Mouse (Mus musculus): ENCODE results near the gene Eya3. TPM values are rescaled to one million over a fixed set of nuclear protein-coding genes. Genes with fewer than 3 reads are reported as not detected.

Gene Eya3
- polyA plus RNA-seq, 1 experiment: 22.5 TPM

DNA sequence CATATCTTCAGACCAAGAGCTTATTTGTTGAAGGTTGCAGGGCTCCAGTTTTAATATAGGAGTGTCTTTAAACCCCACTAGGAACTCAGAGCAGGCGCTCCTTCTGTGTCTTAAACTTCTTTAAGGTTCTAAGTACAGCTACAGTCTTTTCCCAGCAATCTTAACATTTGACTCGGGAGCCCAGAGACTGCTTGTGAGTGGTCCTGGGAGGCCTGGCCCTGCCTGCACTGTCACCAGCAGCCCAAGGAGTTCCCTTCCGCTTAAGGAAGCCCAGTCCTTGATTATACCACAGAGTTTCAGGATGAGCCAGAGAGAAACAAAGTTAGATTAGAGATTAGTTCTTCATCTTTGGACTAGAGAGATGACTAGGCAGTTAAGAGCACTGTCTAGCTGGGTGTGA is 54.6 kb downstream of the Eya3 start:
- no peak for TF ChIP-seq CTCF (IDR thresholded peaks at IDR 0.05; ENCODE audit: control insufficient read depth, insufficient read depth, low read length)
- Histone ChIP-seq H3K27ac (ENCODE audit: control insufficient read depth, insufficient read depth, low read depth, low read length, poor library complexity) (no peak overlapping the region), H3K4me1 (ENCODE audit: control insufficient read depth, insufficient read depth, low read length) (no peaks in the 10 kb centered on the region), H3K4me3 (replicated peaks; ENCODE audit: control insufficient read depth, low read depth, low read length) (no peak overlapping the region)
- 87% methylated on average over 3 of the region's 3 CpGs for WGBS

- Histone ChIP-seq H3K4me3 (replicated peaks; ENCODE audit: control insufficient read depth, low read depth, low read length) (no peak overlapping the region), H3K27ac (ENCODE audit: control insufficient read depth, insufficient read depth, low read depth, low read length, poor library complexity) (no peak overlapping the region), H3K4me1 (ENCODE audit: control insufficient read depth, insufficient read depth, low read length) (no peaks in the 10 kb centered on the region)
- WGBS: 96% methylated on average over 5 of the region's 5 CpGs
- TF ChIP-seq POLR2A (IDR thresholded peaks at IDR 0.05; ENCODE audit: borderline replicate concordance, control insufficient read depth, low read depth, low read length) (no peak), CTCF (IDR thresholded peaks at IDR 0.05; ENCODE audit: control insufficient read depth, insufficient read depth, low read length) (no peak)
These were observed 63.3 kb downstream of the Eya3 start for GRCm38 (mm10) chr4:132702076-132702475.

- WGBS: 87% methylated on average over 8 of the region's 8 CpGs
- Histone ChIP-seq H3K4me3 (replicated peaks; ENCODE audit: control insufficient read depth, low read depth, low read length) (no peak overlapping the region), H3K27ac (ENCODE audit: control insufficient read depth, insufficient read depth, low read depth, low read length, poor library complexity) (no peak overlapping the region), H3K4me1 (ENCODE audit: control insufficient read depth, insufficient read depth, low read length) (no peaks in the 10 kb centered on the region)
- TF ChIP-seq POLR2A (IDR thresholded peaks at IDR 0.05; ENCODE audit: borderline replicate concordance, control insufficient read depth, low read depth, low read length) (no peak), CTCF (IDR thresholded peaks at IDR 0.05; ENCODE audit: control insufficient read depth, insufficient read depth, low read length) (no peak)
These were observed 68.1 kb downstream of the Eya3 start for GRCm38 (mm10) chr4:132706885-132707284.

GRCm38 (mm10) chr4:132713181-132713580 is 74.4 kb downstream of the Eya3 start:
- no peak for TF ChIP-seq POLR2A (IDR thresholded peaks at IDR 0.05; ENCODE audit: borderline replicate concordance, control insufficient read depth, low read depth, low read length)
- TF ChIP-seq CTCF (IDR thresholded peaks at IDR 0.05; ENCODE audit: control insufficient read depth, insufficient read depth, low read length): no peak
- H3K4me1 ChIP-seq (ENCODE audit: control insufficient read depth, insufficient read depth, low read length): no peaks in the 10 kb centered on the region
- no peak overlapping the region for H3K4me3 ChIP-seq (replicated peaks; ENCODE audit: control insufficient read depth, low read depth, low read length)
- WGBS: 91% methylated on average over 7 of the region's 7 CpGs
- H3K27ac ChIP-seq (ENCODE audit: control insufficient read depth, insufficient read depth, low read depth, low read length, poor library complexity): no peak overlapping the region

- no peak for TF ChIP-seq POLR2A (IDR thresholded peaks at IDR 0.05; ENCODE audit: borderline replicate concordance, control insufficient read depth, low read depth, low read length)
- Histone ChIP-seq H3K27ac (ENCODE audit: control insufficient read depth, insufficient read depth, low read depth, low read length, poor library complexity) (no peak overlapping the region), H3K4me3 (replicated peaks; ENCODE audit: control insufficient read depth, low read depth, low read length) (no peak overlapping the region), H3K4me1 (ENCODE audit: control insufficient read depth, insufficient read depth, low read length) (no peaks in the 10 kb centered on the region)
- 98% methylated on average over 1 of the region's 1 CpGs for WGBS
These were observed 79.5 kb downstream of the Eya3 start for GRCm38 (mm10) chr4:132718251-132718650.

- Histone ChIP-seq H3K4me3 (replicated peaks; ENCODE audit: control insufficient read depth, low read depth, low read length) (peak overlapping the region; percentile 38), H3K27ac (ENCODE audit: control insufficient read depth, insufficient read depth, low read depth, low read length, poor library complexity) (peak overlapping the region; percentile 61), H3K4me1 (ENCODE audit: control insufficient read depth, insufficient read depth, low read length) (peaks cover 3% of the 10 kb centered on the region)
- no peak for TF ChIP-seq POLR2A (IDR thresholded peaks at IDR 0.05; ENCODE audit: borderline replicate concordance, control insufficient read depth, low read depth, low read length)
- no peak for TF ChIP-seq CTCF (IDR thresholded peaks at IDR 0.05; ENCODE audit: control insufficient read depth, insufficient read depth, low read length)
- WGBS: 36% methylated on average over 8 of the region's 8 CpGs
These were observed 89.4 kb downstream of the Eya3 start for GRCm38 (mm10) chr4:132728233-132728632.

DNA sequence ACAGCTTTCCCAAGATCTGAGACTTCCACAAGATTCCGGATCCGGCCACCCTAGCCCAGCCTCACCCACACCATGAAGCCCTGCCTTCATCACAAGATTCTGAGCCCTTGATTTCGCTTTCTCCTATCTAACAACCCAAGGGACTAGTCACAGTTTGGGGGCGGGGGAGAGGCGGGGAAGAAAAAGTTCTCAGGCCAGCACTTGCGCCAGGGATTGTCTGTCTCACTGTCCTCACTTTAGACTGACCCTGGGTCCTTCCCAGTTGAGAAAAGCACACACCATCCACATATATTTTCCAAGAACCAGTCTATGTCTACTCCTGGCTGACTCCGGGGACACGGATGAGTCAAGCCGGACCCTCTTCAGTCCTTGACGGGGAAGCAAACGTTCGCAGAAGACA is 92.8 kb downstream of the Eya3 start:
- Histone ChIP-seq H3K27ac (ENCODE audit: control insufficient read depth, insufficient read depth, low read depth, low read length, poor library complexity) (no peak overlapping the region), H3K4me3 (replicated peaks; ENCODE audit: control insufficient read depth, low read depth, low read length) (peak overlapping the region; percentile 82), H3K4me1 (ENCODE audit: control insufficient read depth, insufficient read depth, low read length) (peaks cover 8% of the 10 kb centered on the region)
- no peak for TF ChIP-seq POLR2A (IDR thresholded peaks at IDR 0.05; ENCODE audit: borderline replicate concordance, control insufficient read depth, low read depth, low read length)
- no peak for TF ChIP-seq CTCF (IDR thresholded peaks at IDR 0.05; ENCODE audit: control insufficient read depth, insufficient read depth, low read length)
- WGBS: 38% methylated on average over 12 of the region's 12 CpGs

DNA sequence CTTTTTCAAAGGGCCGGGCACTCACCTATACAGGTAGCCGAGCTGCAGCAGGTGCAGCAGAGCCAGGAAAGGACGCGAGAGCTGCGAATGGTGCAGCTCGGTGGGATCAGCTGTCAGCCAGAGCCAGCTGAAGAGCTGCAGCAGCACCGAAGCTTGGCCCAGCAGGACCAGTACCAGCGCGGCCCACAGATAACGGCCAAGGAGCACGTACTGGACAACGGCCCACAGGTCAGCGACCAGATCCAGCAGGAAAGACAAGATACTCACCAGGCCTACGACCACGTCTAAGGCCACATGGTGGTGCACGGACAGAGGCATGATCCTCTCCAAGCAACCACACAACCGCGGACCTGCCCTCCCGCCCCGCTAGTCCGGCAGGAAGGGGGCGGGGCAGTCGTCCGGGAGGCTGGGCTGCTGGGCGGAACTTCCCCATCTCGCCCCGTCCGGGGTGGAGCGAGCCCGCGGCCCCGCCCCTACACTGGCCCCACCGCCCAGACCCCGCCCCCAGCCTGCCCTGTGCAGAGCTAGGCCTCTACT is 93.4 kb downstream of the Eya3 start, which contains the start of gene Xkr8:
Gene Xkr8, minus strand, starts transcription at position 399 of the 537 bp plus-strand sequence.
- peaks cover 8% of the 10 kb centered on the region for H3K4me1 ChIP-seq (ENCODE audit: control insufficient read depth, insufficient read depth, low read length)
- TF ChIP-seq POLR2A (IDR thresholded peaks at IDR 0.05; ENCODE audit: borderline replicate concordance, control insufficient read depth, low read depth, low read length) (peak; percentile 49; the same call in 1 of the 2 replicates), CTCF (IDR thresholded peaks at IDR 0.05; ENCODE audit: control insufficient read depth, insufficient read depth, low read length) (peak; percentile 43; the same call in 1 of the 2 replicates)
- under 1% methylated on average over 34 of the region's 34 CpGs for WGBS
- peak within 1 kb of the TSS; percentile 26 for H3K27ac ChIP-seq (ENCODE audit: control insufficient read depth, insufficient read depth, low read depth, low read length, poor library complexity)
- H3K4me3 ChIP-seq (replicated peaks; ENCODE audit: control insufficient read depth, low read depth, low read length): peak within 1 kb of the TSS; percentile 82
